Mouse (Mus musculus): ENCODE data around the gene Kcmf1. TPM values are rescaled to one million over a fixed set of nuclear protein-coding genes. Genes with fewer than 3 reads are reported as not detected.

Kcmf1 gene
- polyA plus RNA-seq, 1 experiment from 2014 or later: 37.6 TPM

- 92% methylated on average over 2 of the region's 2 CpGs for WGBS
- ATAC-seq (replicated peaks): no peak
- peaks cover 10% of the 10 kb centered on the region; the same call in 1 of the 2 replicates for H3K4me1 ChIP-seq
Observed at GRCm38 (mm10) chr6:72891238-72891637, 8.5 kb downstream of the Kcmf1 start.

DNA sequence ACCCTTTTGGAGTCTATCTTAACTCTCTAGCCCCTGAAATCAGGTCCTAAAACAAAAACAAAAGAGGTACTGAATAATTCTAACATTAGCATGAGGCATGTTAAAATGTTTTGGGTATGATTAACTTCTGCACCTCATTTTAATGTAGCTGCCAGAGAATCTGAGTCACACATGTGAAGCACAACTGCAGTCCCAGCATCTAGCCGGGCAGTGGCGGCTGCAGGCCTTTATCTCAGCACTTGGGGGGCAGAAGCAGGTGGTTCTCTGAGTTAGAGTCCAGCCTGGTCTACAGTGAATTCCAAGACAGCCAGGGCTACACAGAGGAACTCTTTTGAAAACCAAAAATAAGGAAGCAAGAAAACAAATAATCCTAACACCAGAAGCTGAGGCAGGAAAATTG is 11.1 kb downstream of the Kcmf1 start:
- H3K4me3 ChIP-seq: no peak overlapping the region
- no peak overlapping the region for H3K27ac ChIP-seq (replicated peaks)
- H3K9me3 ChIP-seq: no peaks in the 10 kb centered on the region
- no peak for ATAC-seq (replicated peaks)
- H3K36me3 ChIP-seq: no peaks in the 10 kb centered on the region
- H3K4me2 ChIP-seq (replicated peaks): no peak overlapping the region
- H3K4me1 ChIP-seq: no peaks in the 10 kb centered on the region
- 87% methylated on average over 2 of the region's 2 CpGs for WGBS
- no peaks in the 10 kb centered on the region for H3K27me3 ChIP-seq
- no peak overlapping the region for H3K9ac ChIP-seq (replicated peaks)

More at GRCm38 (mm10) chr6:72891238-72891637, 8.5 kb downstream of the Kcmf1 start:
- H3K27ac ChIP-seq (replicated peaks): no peak overlapping the region
- H3K9me3 ChIP-seq: no peaks in the 10 kb centered on the region
- H3K4me3 ChIP-seq: no peak overlapping the region
- no peak overlapping the region for H3K9ac ChIP-seq (replicated peaks)
- H3K4me2 ChIP-seq (replicated peaks): no peak overlapping the region
- H3K27me3 ChIP-seq: no peaks in the 10 kb centered on the region
- H3K36me3 ChIP-seq: no peaks in the 10 kb centered on the region

GRCm38 (mm10) chr6:72885268-72885667 is 14.5 kb downstream of the Kcmf1 start:
- Histone ChIP-seq H3K27me3 (no peaks in the 10 kb centered on the region), H3K27ac (replicated peaks) (no peak overlapping the region), H3K36me3 (no peaks in the 10 kb centered on the region), H3K4me3 (no peak overlapping the region), H3K9me3 (no peaks in the 10 kb centered on the region), H3K9ac (replicated peaks) (no peak overlapping the region), H3K4me1 (no peaks in the 10 kb centered on the region), H3K4me2 (replicated peaks) (no peak overlapping the region)
- WGBS: 96% methylated on average over 1 of the region's 1 CpGs
- ATAC-seq (replicated peaks): no peak

- Histone ChIP-seq H3K27ac (replicated peaks) (no peak overlapping the region), H3K27me3 (no peaks in the 10 kb centered on the region), H3K4me2 (replicated peaks) (no peak overlapping the region), H3K36me3 (no peaks in the 10 kb centered on the region), H3K9ac (replicated peaks) (no peak overlapping the region), H3K9me3 (no peaks in the 10 kb centered on the region), H3K4me3 (no peak overlapping the region), H3K4me1 (no peaks in the 10 kb centered on the region)
- no peak for ATAC-seq (replicated peaks)
- WGBS: 92% methylated on average over 3 of the region's 3 CpGs
Observed at GRCm38 (mm10) chr6:72884767-72885166, 15.0 kb downstream of the Kcmf1 start.

DNA sequence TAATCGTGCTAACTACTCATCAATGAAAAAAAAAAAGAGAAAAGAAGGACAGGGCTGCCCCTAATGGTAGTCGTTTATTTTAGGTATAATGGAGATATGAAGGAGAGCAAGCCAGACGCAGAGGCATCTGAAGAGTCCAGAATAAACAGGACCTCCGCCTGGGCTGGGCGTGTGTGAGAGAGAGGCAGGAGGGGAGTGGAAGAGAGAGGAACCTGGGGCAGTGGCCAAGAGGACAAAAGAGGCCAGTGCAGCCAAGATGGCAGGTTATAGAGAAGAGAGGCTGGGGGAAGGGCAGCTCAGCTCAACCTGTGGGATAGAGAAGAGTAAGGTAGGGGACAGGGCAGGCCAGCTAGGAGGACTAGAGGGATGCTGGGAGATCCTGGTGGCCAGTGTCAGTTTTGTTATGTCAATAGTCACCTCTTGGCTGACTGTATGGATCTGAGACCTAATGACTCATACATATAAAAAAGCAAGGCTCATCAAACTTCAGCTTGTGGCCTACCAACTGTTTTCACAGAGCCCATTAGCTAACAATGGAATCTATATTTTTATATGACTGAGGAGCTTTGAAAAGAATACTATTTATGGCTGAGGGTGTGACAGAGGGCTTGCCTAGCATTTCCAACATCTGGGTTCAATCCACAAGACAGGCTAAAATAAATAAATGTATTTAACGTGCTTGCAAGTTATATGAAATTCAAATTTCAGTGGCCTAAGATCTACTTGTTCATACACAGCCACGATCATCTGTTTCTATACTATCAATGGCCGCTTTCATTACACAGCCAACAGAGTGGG is 16.9 kb downstream of the Kcmf1 start:
- WGBS: 92% methylated on average over 8 of the region's 8 CpGs
- H3K4me3 ChIP-seq: no peak overlapping the region
- no peak for ATAC-seq (replicated peaks)
- H3K4me1 ChIP-seq: no peaks in the 10 kb centered on the region
- H3K36me3 ChIP-seq: no peaks in the 10 kb centered on the region
- H3K9me3 ChIP-seq: no peaks in the 10 kb centered on the region
- H3K4me2 ChIP-seq (replicated peaks): no peak overlapping the region
- H3K9ac ChIP-seq (replicated peaks): no peak overlapping the region
- H3K27ac ChIP-seq (replicated peaks): no peak overlapping the region
- H3K27me3 ChIP-seq: no peaks in the 10 kb centered on the region

DNA sequence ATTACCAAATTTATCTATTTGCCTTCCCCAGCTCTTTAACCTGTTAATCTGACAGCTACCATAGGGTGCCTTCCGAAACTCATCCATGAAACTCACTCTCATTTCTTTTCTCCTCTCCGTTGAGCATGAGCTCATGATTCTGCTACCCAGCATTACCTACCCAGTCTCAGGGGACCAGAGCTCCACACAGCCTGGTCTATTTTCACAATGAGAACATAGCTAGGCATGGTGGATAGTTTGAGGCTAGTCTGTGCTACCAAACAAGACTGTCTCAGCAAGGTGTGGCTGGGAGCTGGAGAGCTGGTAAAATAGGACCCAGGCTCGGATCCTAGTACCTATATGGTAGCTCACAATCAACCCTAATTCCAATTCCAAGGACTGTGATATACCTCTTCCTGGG is 17.6 kb downstream of the Kcmf1 start:
- no peak for ATAC-seq (replicated peaks)
- Histone ChIP-seq H3K9ac (replicated peaks) (no peak overlapping the region), H3K4me3 (no peak overlapping the region), H3K36me3 (no peaks in the 10 kb centered on the region), H3K4me1 (no peaks in the 10 kb centered on the region), H3K27me3 (no peaks in the 10 kb centered on the region), H3K27ac (replicated peaks) (no peak overlapping the region), H3K9me3 (no peaks in the 10 kb centered on the region), H3K4me2 (replicated peaks) (no peak overlapping the region)
- whole genome bisulfite sequencing: 97% methylated on average over 3 of the region's 3 CpGs

DNA sequence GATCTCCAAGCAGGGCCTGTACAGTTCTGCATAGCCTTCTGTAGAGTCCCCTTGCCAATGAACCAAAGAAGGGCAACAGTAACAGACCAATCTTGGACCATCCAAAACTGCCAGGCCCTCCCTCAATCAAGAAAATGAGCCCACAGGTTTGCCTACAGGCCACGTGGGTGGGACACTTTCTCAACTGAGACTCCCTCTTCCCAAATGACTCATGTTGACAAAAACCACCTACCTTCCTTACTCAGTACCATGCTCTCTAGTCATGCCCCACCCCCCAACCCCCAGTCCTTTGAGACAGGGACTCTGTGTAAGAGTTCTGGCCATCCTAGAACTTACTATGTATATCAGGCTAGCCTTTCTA is 18.2 kb downstream of the Kcmf1 start:
- ATAC-seq (replicated peaks): no peak
- H3K36me3 ChIP-seq: no peaks in the 10 kb centered on the region
- no peak overlapping the region for H3K4me3 ChIP-seq
- whole genome bisulfite sequencing: 85% methylated on average over 1 of the region's 1 CpGs
- H3K4me1 ChIP-seq: no peaks in the 10 kb centered on the region
- no peak overlapping the region for H3K4me2 ChIP-seq (replicated peaks)
- no peak overlapping the region for H3K9ac ChIP-seq (replicated peaks)
- no peaks in the 10 kb centered on the region for H3K9me3 ChIP-seq
- no peak overlapping the region for H3K27ac ChIP-seq (replicated peaks)
- no peaks in the 10 kb centered on the region for H3K27me3 ChIP-seq

- H3K4me3 ChIP-seq: no peak overlapping the region
Observed at GRCm38 (mm10) chr6:72880913-72881618, 18.7 kb downstream of the Kcmf1 start.

DNA sequence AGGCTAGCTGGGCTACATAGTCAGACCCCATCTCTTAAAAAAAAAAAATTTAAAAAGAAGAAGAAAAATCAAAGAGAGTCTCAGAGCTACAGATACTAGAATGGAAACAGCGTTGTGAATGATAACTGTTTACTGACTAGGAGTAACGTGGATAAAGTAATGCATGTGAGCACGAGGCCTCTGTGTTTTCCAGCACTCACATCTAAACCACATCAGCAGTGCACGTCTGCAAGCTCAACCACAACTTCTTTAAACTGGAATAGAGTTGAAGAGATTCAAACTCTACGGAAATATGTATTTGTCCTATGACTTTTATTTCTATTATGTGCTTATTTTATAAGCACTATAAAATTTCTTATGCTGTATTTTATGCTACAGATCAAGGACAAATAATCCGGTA is 23.1 kb downstream of the Kcmf1 start:
- Histone ChIP-seq H3K4me1 (0 out of 2 replicates have a peak, but pooled peaks cover 2% of the 10 kb centered on the region), H3K9ac (replicated peaks) (no peak overlapping the region), H3K36me3 (no peaks in the 10 kb centered on the region), H3K9me3 (no peaks in the 10 kb centered on the region), H3K27ac (replicated peaks) (no peak overlapping the region), H3K27me3 (no peaks in the 10 kb centered on the region), H3K4me3 (no peak overlapping the region), H3K4me2 (replicated peaks) (no peak overlapping the region)
- no peak for ATAC-seq (replicated peaks)
- WGBS: 96% methylated on average over 6 of the region's 6 CpGs

More at GRCm38 (mm10) chr6:72880913-72881618, 18.7 kb downstream of the Kcmf1 start:
- H3K27me3 ChIP-seq: no peaks in the 10 kb centered on the region
- no peak for ATAC-seq (replicated peaks)
- H3K36me3 ChIP-seq: no peaks in the 10 kb centered on the region
- H3K9me3 ChIP-seq: no peaks in the 10 kb centered on the region
- no peak overlapping the region for H3K27ac ChIP-seq (replicated peaks)
- 94% methylated on average over 9 of the region's 9 CpGs for WGBS
- H3K4me1 ChIP-seq: no peaks in the 10 kb centered on the region
- no peak overlapping the region for H3K4me2 ChIP-seq (replicated peaks)
- no peak overlapping the region for H3K9ac ChIP-seq (replicated peaks)

DNA sequence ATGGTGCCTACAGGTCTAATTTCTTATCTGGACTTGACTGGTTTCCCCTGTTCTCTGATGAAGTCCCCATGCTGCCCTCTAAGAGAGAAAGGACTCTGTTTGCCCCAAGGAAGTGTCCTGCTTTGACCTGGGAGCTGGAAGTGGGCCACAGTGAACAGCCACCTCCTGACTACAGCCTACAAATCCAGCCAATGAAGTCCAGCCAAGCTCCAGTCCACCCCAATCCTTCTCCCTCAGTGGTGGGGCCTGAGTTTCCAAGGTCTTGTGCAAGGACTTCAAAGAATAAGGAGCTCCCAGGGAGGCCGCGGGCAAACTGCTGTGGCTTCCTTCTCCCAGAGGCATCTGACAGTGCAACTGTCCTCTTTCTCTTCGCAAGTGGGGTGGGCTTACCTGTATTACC is 26.4 kb downstream of the Kcmf1 start:
- no peak overlapping the region for H3K4me3 ChIP-seq
- no peaks in the 10 kb centered on the region for H3K9me3 ChIP-seq
- H3K27ac ChIP-seq (replicated peaks): no peak overlapping the region
- peaks cover 16% of the 10 kb centered on the region; the same call in 1 of the 2 replicates for H3K4me1 ChIP-seq
- no peak for ATAC-seq (replicated peaks)
- no peaks in the 10 kb centered on the region for H3K36me3 ChIP-seq
- no peak overlapping the region for H3K9ac ChIP-seq (replicated peaks)
- no peak overlapping the region for H3K4me2 ChIP-seq (replicated peaks)
- no peaks in the 10 kb centered on the region for H3K27me3 ChIP-seq
- 88% methylated on average over 3 of the region's 3 CpGs for WGBS

DNA sequence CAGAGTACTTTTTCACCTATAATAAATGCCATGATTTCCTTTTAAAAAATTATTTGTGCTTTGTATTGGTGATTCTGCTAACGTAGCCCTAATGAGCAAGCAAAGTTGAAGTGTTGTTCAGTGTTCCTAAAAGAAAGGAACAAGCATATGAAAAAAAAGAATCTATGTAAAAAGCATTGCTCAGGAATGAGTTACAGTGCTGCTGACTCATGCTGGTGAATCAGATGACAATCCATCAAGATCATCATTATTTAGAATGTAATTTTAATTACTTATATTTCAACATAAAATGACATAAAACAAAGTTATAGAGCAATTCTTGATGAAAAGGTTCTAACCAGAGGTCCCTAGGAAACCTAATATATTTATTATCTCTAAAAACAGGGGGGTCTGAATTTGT is 27.5 kb downstream of the Kcmf1 start:
- Histone ChIP-seq H3K36me3 (no peaks in the 10 kb centered on the region), H3K9ac (replicated peaks) (no peak overlapping the region), H3K4me1 (peaks cover 16% of the 10 kb centered on the region; the same call in 1 of the 2 replicates), H3K27ac (replicated peaks) (no peak overlapping the region), H3K27me3 (no peaks in the 10 kb centered on the region), H3K9me3 (no peaks in the 10 kb centered on the region), H3K4me3 (no peak overlapping the region), H3K4me2 (replicated peaks) (no peak overlapping the region)
- WGBS: 89% methylated on average over 1 of the region's 1 CpGs
- ATAC-seq (replicated peaks): no peak

DNA sequence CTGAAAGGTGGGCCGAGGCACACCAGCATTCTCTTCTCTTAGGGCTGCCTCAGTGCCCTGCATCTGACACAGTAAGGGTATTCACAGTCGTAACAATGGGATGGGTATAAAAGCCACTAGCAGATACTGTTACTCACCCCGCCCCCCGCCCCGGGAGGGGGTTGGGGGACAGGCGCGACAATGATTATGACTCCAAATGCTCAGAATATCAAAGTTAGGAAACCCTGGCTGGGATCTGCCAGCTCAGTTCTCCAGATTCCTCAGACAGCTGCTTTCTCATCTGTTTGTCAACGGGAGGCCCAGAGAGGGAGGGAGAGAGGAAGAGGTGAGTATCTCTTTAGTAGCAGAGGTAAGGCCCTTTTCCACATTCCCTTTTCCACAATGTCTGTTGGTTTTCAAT is 30.2 kb downstream of the Kcmf1 start:
- Histone ChIP-seq H3K9ac (replicated peaks) (no peak overlapping the region), H3K27ac (replicated peaks) (no peak overlapping the region), H3K27me3 (no peaks in the 10 kb centered on the region), H3K4me1 (peaks cover 16% of the 10 kb centered on the region; the same call in 1 of the 2 replicates), H3K4me3 (no peak overlapping the region), H3K9me3 (no peaks in the 10 kb centered on the region), H3K36me3 (no peaks in the 10 kb centered on the region), H3K4me2 (replicated peaks) (no peak overlapping the region)
- 68% methylated on average over 8 of the region's 8 CpGs for WGBS
- ATAC-seq (replicated peaks): no peak

Data from forebrain, embryonic 15.5 days (tissue).